Mouse (Mus musculus): ENCODE measurements around the gene Ube2u. TPM values are rescaled to one million over a fixed set of nuclear protein-coding genes. Genes with fewer than 3 reads are reported as not detected.
"Not testable (repeated sequence)": the region's sequence is repeated elsewhere in the genome, so short reads cannot be mapped to it uniquely, and the experiment has no call there.

Ube2u gene
- total RNA-seq (2021) = not detected

DNA sequence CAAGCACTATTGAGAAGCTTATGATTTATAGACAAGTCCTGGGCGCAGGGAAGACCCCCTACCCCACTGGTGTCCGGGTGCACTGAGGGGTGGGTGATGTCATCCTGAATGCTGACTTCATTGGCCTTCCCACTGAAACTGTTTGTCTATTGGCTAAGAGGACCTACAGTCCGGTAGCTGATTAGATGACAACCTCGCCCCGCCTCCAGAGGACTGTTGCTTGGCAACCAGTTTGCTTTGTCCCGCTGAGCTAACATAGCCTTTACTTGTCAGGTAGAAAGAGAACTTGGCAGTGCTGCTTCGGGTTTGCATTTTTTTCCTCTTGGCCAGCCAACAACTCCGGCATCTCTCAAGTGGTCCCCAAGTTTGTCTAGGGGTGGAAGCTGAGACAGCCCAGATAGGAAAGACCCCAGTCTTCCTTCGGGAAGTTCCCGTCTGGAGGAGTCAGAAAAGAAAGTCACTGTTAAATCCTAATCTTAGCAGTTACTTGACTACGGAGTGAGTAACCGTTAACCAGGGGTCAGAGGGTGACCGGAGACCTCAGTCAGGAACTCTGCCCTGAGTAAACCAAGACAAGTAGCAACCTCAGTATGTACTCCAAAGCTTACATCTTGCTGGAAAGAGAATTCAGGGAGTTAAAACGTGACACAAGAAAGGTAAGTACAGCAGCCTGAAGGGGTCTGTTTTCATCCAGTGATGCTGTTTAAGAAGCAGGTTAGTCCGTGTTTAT is at the start of gene Ube2u:
Ube2u (plus strand) TSS at position 258 of the 730 bp plus-strand sequence.
- intact Hi-C loops (cut with DNase I) = no loop called here
- DNase-seq = peak in 1 of 2 experiments; percentile 29

DNA sequence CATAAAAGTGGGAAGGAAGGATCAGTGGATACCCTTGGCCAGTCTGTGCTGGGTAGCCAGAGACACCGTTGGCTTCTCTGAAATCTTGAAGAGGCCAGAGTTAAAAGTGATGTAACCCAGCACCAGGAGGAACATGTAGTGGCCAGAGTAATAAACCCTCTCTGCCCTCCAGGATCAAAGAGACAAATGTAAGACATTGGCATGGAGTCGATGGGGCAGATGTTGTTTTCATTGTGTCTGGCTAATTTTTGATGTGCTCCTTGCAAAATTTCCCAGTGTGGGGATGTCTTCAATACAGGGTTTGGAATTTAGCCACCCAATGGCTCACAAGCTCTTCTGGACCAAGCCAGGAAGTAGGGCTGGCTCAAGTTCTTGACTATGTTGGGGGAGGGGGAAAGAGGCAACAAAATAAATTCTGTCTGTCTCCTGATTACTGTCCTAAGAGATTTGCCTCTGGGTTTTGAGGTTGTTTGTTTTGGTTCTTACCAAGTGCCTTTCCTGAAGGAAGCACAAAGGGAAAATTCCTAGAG is 49.2 kb upstream of the Ube2u start:
- DNase-seq = peak; percentile 6 to 35

DNA sequence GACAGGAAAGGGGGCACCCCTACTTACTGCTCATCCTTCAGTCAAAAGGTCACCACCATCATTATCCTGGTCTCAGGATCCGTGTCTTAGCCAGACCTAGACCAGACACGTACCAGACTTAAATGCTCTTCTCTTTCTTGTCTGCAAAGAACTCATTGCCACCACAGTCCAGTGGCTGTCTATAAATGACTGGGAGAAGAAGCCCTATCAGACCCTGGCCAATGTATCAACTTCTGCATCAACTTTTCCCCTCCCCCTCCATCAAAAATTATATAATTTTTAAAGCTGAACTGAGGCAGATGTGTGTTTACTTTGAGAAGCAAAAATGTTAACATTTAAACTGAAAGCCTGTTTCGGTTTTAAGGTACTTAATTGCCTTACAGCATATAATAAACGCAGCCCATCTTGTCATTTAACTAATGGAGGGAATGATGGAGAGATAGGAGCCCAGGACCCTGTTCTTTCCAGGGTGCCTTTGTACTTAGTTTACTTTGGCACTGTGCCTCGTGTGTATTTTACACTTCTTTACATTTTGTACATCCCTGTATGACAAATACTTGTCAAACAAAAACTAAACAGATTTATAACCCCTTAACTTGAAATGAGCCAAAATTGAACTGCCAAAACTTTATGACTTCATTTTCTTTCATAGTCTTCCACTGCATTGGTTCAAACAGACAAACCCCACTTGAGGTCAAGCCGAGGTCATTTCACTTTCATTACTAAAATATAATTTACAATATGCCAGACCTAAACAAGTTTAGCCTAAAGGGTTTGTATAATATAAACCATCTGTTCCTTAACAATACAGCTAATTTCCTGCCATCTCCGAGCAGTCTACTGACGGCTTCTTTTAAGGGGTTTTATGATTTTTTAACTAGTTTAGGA is 43.1 kb upstream of the Ube2u start:
- no peak for DNase-seq
- intact Hi-C loops (cut with DNase I) = no loop called here

More for the DNA sequence above, 49.2 kb upstream of the Ube2u start:
- intact Hi-C loops (cut with DNase I) = no loop called here

DNA sequence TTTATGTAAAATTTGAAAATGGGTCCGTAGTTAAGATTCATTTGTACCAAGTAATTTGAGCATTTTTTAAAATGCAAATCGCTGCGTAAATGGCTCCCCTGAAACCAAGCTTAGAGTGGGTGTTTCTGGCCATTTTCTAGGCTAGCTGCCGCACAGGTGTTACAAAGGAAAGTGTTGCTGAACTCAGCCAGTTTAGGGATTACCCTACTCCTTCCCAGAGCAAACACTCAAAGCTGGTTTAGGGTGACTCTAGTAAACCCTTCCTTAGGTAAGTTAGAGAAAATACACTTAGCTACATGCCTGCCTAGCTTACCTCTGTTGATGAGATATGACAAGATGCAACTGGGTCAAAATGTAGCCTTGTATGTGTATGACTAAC is 42.5 kb upstream of the Ube2u start:
- intact Hi-C loops (cut with DNase I) = no loop called here
- no peak for DNase-seq

DNA sequence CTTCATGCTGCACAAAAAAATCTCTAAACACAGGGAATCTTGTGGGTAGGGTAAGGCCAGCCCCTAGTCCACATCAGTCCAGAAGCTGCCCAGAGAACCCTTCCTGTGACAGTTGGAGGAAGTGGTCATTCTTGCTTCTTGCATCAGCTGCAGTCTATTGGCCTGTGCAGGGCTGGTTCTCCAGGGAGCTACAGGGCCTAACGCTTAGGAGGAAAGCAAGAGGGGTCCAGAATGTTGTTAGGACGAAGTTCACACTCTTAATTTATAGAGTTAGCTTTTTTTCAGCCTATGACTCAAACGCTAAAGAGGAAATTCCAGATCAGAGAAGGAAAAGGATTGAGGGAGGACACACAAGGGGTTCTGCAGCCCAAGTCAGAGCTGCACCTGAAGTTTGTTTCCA is 31.8 kb upstream of the Ube2u start:
- intact Hi-C loops (cut with DNase I) = no loop called here
- DNase-seq = no peak

DNA sequence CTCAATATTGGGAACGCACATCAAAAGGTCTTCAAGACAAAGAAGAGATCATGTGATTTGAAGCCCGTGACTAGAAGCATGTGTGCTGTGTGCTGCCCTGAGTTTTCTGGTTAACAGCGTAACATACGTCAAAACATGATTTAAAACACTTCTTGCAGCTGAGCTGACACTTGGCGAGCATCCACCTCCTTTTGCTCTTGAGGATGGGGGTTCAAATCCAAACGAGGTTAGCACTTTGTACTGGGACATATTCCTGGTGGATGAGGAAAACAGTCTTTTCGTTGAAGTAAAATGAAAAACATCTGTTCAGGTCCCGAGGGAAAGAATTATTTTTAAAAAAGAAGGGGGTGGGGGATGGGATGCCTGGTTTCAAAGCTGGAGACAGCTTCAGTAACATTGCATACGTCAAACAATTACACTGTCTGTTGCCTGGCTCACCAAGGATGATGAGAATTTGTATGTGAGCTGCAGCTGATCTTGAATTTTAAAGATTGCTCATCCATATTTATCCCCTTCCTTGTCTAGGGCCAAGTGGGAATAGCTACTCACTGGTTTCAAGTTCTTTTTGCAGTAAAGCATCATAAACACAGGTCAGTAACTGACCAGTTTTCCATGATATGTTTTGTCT is 16.0 kb upstream of the Ube2u start:
- intact Hi-C loops (cut with DNase I) = no loop called here
- peak; percentile 5 to 17 for DNase-seq

DNA sequence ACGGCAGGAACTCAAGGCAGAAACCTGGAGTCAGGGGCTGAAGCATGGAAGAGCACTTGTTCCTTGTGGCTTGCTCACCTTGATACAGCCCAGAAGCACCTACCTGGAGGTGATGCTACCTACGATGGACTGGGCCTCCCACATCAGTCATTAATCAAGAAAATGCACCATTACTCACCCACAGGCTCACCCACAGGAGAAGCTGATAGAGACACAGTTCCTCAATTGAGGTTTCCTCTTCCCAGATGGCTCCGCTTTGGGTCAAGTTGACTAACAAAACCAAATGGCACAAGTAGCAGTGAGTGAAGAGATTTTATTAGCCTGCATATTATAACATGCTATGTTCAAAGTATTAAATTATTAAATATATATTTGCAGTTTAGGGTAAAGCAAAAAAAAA is 9.8 kb downstream of the Ube2u start:
- DNase-seq = no peak
- intact Hi-C loops (cut with DNase I) = no loop called here

DNA sequence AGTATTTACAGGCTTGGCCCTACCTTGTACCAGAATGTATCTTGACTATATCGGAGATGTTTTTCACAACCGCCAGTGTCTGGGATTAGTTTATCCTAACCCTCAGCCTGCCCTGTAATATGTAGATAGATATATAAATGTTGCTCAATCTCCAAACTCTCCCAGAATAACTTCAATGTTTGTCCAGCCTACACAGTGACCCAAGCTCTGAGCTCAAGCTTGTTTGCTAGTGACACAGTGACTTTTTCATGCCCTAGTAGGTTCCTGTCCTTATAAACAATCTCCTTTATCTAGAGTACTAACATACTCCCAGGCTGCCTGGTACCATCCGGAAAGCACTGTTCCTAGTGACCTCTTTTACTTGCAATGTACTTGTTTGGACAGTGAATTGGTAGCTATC is 16.5 kb downstream of the Ube2u start:
- no peak for DNase-seq
- intact Hi-C loops (cut with DNase I) = no loop called here

DNA sequence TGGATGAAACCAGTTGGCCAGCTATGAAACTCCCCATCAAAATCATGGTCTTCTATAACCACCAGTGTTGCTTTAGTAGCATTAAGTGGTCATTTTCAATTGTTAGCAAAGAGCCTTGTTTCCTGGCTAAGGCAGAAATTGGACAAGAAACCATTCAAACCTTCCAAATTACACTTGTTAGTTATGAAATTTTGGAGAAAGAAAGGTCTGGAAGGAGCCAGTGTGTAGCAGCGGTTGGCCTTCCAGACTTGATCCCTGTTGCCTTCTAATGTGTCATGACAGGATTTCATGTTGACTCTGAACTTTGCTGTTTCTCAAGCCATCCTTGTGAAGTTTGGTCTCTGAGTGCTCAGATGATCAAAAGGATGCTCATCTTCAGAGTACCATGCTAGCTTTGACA is 17.9 kb downstream of the Ube2u start:
- no peak for DNase-seq
- intact Hi-C loops (cut with DNase I) = no loop called here

DNA sequence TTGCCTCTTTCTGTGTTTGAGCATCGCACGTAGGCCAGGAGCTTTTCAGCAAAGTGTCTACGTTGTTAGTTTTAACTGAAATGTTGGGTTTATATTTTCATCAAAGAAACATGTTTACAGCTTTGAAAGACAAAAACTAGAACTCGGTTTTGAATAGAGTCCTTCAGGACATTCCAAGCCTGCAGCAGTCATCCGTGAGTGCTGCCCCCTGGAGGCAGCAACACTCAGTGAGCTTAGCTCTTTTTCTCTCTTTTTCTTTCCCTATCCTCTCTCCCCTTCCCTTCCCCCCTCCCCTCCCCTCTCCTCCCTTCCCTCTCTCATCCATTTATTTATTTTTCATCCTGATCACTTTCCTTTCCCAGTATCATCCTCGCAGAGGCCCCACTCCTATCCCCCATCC is 19.5 kb downstream of the Ube2u start:
- intact Hi-C loops (cut with DNase I) = no loop called here
- DNase-seq = peak in 1 of 2 experiments; percentile 24

DNA sequence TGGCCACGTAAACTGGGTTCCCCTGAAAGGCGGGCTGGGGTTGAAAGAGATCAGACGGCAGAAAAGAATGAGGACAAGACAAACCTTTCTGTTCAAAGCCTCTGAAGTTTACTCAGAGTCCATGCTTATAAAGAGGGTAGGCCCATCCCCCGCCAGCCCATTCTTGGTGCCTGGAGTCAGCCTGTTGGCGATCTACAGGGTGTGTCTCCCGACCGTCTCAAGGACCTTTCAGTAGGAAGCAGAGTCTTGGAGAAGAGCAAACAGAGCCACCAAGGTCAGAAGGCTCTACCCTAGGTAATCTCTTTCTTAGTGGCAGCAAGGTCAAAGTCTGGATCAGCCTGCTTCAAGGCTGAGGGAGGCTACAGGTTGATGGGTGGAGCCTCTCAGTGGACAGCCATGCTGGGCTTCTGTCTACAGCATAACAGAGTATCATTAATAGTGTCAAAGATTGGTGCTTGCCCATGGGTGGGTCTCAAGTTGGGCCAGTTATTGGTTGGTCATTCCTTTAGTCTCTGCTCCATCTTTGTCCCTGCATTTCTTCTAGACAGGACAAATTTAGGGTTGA is 20.5 kb downstream of the Ube2u start:
- intact Hi-C loops (cut with DNase I) = not testable (repeated sequence)

DNA sequence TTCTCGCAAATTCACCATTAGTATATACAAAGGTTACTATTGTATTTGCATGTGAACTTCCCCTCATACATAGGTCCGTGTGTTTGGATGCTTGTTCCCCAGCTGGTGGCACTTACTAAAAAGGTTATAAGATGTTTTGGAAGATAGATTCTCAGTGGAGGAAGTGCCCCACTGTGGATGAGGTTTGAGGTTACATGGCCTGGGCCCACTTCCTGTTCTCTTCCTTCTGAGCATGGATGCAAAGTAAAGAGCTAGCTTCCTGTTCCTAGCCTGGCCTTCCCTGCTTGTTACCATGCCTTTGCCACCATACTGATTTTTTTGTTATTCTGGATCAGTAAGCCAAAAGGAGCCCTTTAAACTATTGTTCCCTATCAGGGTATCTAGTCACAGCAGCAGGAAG is 24.7 kb downstream of the Ube2u start:
- DNase-seq = no peak
- intact Hi-C loops (cut with DNase I) = no loop called here

More for the DNA sequence above, 20.5 kb downstream of the Ube2u start:
- not testable (repeated sequence) for DNase-seq

DNA sequence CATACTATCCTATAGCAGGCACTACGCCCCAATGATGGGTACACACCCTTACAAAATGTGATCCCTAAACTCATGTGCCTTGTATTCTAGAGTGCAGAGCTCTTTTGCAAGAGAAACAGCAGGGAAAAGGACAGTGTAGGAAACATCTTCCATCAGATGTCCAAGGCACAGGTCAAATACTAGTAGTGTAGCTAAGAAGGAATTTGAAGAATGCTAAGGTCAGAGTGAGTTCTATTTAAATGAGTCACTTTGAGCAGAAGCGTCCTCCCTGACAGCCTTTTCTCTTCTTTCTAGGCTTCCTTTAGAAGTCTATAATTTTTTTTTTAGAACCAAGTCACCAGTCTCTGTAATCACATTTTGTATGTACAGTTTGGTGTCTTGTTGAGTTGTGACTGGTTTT is 39.0 kb downstream of the Ube2u start:
- DNase-seq = no peak
- intact Hi-C loops (cut with DNase I) = no loop called here

DNA sequence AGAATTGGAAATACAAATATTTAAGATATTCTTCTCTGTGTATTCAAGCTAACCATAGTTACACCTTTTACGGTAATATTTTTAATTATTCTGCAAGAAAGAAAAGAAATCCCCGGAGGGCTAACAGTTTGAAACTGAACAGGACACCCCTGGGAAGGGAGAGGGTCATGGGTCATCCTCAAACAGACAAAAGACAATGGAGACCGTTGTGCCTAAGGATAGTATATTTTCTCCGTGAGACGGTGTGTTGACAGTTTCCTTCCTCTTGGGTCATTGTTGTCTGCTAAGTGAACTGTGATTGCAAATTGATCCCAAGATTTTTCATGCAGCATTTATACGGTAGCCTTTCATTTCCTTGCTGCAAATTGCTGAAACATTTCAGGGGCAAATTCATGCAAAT is 43.9 kb downstream of the Ube2u start:
- intact Hi-C loops (cut with DNase I) = no loop called here

DNA sequence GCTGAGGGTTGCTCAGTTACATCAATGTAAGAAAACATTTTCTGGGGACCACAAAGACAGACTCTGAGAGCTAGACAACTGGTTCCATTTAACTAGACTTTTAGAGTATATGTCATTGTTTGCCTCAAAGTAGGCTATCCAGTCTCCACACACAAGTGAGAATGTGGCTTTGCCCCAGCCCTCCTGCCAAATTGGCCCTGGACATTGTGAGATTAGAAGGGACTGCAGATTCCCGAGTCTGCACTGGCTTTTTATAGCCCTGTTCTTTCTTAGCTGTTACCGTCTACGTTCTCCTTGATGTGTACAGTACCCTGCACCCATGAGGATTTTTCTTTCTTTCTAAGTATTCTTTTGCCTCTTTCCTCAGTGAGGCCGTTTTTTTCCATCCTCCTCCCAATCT is 46.1 kb downstream of the Ube2u start:
- DNase-seq = peak; percentile 14 to 24
- intact Hi-C loops (cut with DNase I) = no loop called here

More for the DNA sequence above, 43.9 kb downstream of the Ube2u start:
- DNase-seq = no peak

DNA sequence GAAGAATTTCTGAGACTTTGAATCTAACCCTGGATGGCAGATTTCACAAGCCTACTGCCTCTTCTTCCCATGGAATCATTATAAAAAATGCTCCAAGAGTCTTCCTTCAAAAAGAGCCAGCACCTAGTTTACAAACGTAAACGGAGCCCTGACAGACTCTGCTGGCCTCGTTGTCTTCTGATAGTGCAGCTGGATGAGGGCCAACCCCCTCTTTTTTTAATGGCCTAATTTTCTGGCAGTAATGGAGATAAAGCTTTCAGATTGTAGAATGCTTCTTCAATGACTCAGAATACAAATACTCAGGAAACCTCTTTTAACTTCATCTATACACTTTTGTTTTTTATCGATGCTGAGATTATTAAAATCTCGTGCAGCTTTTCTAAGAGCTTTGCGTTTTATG is 47.6 kb downstream of the Ube2u start:
- DNase-seq = peak in 1 of 2 experiments; percentile 19
- intact Hi-C loops (cut with DNase I) = no loop called here

DNA sequence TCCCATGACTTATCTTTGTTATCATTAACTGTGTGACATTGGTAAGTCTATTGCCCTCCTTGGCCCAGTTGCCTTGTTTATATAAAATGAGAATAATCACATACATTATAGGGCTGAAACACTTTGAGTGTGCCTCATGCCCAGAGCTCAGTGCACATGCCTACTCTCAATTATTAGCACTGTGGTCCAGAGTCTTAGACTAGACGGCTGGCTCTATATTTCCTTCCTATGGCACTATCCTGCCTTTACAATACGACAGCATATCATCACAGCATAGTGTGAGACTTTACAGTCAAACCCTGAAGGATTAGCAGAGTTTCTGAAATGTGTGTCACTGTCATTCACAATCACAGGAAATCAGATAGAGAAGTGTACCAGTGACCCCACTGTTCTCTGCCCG is 48.4 kb downstream of the Ube2u start:
- intact Hi-C loops (cut with DNase I) = no loop called here
- no peak for DNase-seq

DNA sequence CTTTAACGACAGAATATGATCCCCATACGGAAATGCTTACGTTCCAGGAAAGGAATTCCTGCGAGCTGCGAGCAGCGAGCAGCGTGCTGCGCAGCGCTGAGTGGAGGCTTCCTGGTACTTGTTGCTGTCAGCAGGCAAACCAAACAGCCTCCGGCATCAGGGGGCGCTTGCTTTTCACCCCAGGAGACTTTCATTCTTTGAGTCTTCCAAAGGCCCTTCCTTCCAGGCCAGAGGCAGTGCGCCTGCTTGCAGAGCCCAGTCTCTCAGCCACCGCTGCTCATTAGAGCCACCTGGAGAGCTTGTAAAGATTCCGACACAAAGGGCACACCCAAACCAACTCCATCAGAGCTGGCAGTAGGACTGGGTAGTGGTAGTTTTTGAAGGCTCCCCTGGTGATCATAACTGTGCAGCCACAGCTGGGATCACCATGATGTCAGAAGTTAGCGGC is 48.9 kb downstream of the Ube2u start:
- intact Hi-C loops (cut with DNase I) = no loop called here
- peak in 1 of 2 experiments; percentile 16 for DNase-seq

DNA sequence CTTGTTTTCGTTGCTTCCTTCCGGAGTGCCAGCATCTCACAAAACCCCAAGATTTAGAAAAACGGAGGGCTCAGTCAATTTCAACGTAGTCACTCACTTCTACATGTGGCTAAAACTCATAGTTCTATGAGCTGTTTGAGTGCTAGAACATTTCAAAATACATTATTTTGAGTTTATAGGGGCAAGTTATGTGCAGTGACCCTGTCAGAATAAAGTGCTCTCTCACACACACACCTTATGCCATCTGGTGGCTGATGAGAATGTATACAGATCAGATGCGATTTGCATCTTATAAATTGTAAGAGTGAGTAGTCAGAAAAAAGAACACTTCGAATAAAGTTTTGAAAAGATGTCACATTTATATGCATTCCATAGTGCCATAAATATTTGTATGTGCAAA is 55.0 kb downstream of the Ube2u start:
- no peak for DNase-seq
- intact Hi-C loops (cut with DNase I) = loop anchor here (1.0 to 10.0 kb wide), 4 partner anchors 319 to 581 kb away; partner anchors contain the start of gene Ror1

DNA sequence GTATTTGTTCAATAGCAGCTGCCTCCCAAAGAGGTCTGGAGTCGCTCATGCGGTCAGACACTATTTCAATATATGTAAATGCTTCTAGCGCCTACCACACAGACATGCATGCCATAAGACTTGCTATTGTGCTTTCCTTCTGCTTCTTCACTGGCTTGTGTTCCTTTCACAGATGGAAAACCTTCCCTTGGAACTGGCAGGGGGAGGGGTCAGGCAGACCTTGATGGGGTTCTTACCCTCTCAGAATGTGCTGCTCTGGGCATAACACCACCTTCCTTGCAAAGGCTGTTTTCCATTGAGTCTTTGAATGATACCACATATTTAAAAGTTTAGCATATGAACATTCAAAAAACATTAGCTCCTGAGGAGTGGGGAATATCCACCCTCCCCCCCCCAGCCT is 56.3 kb downstream of the Ube2u start:
- DNase-seq = no peak
- intact Hi-C loops (cut with DNase I) = loop anchor here (5.0 to 10.0 kb wide), 3 partner anchors 128 to 583 kb away; no protein-coding TSS in a partner anchor

Data from heart, postnatal 36 days (tissue).